In the genomic region with DNA sequence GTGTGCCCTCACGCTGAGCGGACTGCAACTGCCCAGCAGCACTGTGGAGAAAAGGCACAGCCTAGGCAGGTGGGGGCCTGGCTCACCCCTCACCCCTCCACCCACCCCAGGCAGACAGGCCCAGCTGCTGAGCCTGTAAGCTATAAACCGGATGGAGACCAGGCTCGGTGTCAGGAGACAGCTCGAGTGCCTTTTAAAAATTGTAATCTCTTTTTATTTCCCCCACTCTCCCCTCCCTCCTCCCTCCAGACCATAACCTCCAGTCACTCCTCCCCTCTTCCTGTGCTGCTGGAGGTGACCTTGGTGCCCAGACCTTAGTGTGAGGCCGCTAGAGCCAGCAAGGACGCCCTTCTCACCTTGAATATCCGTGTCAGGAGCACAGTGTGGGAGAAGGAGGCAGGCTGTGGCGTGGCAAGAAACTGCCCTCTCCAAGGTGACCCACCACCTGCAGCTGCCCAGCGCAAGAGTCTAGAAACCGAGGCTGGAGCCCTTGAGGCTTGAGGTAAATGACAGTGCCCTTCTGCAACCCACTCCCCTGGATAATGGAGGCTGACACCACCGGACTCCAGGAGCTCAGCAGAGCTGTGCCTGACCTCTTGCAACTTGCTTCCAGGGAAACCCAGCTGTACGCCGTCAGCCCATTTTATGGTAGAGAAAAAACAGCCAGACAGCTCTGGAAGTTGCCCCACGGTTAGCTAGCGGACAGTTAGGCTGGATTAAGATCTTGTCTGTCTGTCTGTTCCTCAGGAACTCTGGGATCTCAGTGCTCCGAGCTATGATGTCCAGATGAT, we compare ENCODE assay signal across 8 mouse cellular contexts. TPM values are rescaled to one million over a fixed set of nuclear protein-coding genes. Genes with fewer than 3 reads are reported as not detected.
DNase-seq lines count a peak whose midpoint lies in the region; ATAC-seq lines count a peak whose summit lies in the region.
"Had no signal": no experiment of that assay in that cellular context is flagged by ENCODE, and none has a peak within 500 bp of the region (broad histone marks: within the 10 kb centered on the region; RNA-seq: fewer than 3 reads in every experiment).

No protein-coding gene starts in this region.

- peak overlapping the region; percentile 62 for H3K9ac ChIP-seq in heart, embryonic 12.5 days

- H3K4me3 ChIP-seq in heart, embryonic 12.5 days = peak overlapping the region; percentile 24
- H3K4me3 ChIP-seq: myocyte had no signal

- DNase-seq in thymus, postnatal 14 days = peak; percentile 25
- DNase-seq in thymus, postnatal 25 days = no peak
- peak; percentile 78 for DNase-seq in kidney, postnatal 10 days
- no peak for DNase-seq in cerebellum, postnatal 10 days
- DNase-seq in right cerebral cortex, postnatal 36 days (ENCODE audit: low spot score in 2 of 2) = no peak

- H3K36me3 ChIP-seq in heart, embryonic 12.5 days = no peaks in the 10 kb centered on the region

- no peaks in the 10 kb centered on the region for H3K27me3 ChIP-seq in heart, embryonic 12.5 days (replicated peaks)

- ATAC-seq in heart, embryonic 12.5 days (ENCODE audit: insufficient number of reproducible peaks, low FRiP score) = peak; percentile 41
- no peak for ATAC-seq in activated CD4-positive, CD25-positive, alpha-beta regulatory T cell, adult 4 months

- H3K9me3 ChIP-seq in heart, embryonic 12.5 days (replicated peaks) = no peaks in the 10 kb centered on the region

- peaks cover 64% of the 10 kb centered on the region for H3K4me1 ChIP-seq in heart, embryonic 12.5 days (replicated peaks)

- WGBS in heart, embryonic 12.5 days = 46% methylated on average over 17 of the region's 17 CpGs

- peak overlapping the region; percentile 91 for H3K27ac ChIP-seq in heart, embryonic 12.5 days (ENCODE audit: poor library complexity, severe bottlenecking)

- peak overlapping the region; percentile 55 for H3K4me2 ChIP-seq in heart, embryonic 12.5 days

RNA-seq across cellular contexts. Expression of gene Slc38a10, which starts 13.5 kb away (rescaled TPM):
- 114 and 117 TPM in 2 replicates for polyA plus RNA-seq in heart, embryonic 12.5 days (2016; fragmentation: Nextera tagmentation; extraction: Ambion mirVana)
- polyA plus RNA-seq in activated CD4-positive, CD25-positive, alpha-beta regulatory T cell, adult 4 months (2017; shearing (Covaris generic)) = 10 to 100 TPM; 30.8 to 54.7 TPM

Comparison
In these comparisons a context has a peak if more than half of its experiments do, and no peak if none do; other contexts are left out.
1. DNase-seq: peak in thymus, postnatal 14 days (single experiment) and kidney, postnatal 10 days (single experiment); none in thymus, postnatal 25 days (single experiment), cerebellum, postnatal 10 days (0 of 2) and right cerebral cortex, postnatal 36 days (0 of 2).